Mouse (Mus musculus): ENCODE data around the gene Rnf10.

DNA sequence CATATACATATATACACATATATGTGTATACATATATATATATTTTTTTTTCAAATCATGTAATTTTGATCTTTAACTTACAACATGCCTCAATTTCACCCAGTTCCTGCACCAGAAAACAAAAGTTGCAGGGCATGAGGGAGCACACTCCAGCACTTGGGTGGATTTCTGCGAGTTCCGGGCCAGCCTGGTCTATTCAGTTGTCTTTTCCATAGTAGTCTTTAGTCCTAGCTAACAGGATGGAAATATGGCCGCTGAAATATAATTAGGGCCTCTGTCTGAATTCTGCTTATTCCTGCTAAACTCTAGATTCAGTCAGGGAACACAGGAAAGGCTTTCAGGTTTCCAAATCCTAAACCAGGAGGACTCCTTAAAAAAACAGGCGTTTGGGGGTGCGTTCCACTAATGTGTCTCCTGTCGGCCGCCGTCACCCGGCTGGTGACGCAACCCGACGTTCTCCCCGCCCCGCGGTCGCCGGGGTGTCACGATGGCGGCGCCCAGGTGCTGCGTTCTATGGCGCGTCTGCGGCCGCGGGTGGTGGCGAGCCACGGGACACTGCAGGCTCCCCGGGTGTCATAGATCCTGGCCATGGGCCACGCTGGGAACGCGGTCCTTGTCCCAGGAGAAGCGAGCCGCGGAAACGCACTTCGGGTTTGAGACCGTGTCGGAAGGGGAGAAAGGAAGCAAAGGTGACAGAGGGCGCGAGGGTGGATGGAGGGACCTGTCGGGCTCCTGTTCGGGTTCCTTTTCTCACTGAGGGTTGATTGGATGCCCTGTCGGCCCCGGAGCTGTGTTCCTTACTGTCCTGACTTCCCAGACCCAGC is 6.7 kb upstream of the Rnf10 start, which contains the start of gene Coq5:
- TF ChIP-seq NANOG (IDR thresholded peaks at IDR 0.05; ENCODE audit: borderline replicate concordance, low read length) (no peak), CTCF (conservative IDR thresholded peaks at IDR 0.05; ENCODE audit: low read length) (no peak), POU5F1 (IDR thresholded peaks at IDR 0.05; ENCODE audit: borderline replicate concordance, low read length) (no peak)
